Mouse (Mus musculus) thymus, adult 2 months (tissue): Measurements from ENCODE around the gene Cdkl5.

ENCODE experiments used
- CTCF ChIP-seq: fragments of 200-500 bp; IDR thresholded peaks from 2 replicates; pipeline ENCODE4 v1.5.1; 2012; ENCODE audit warnings: mild to moderate bottlenecking, control low read depth, low read length, moderate library complexity, borderline replicate concordance; ENCODE audit not compliant: control insufficient read depth, poor library complexity, insufficient read depth; ENCODE audit errors: extremely low read depth
- POLR2A ChIP-seq: fragments of 200-500 bp; IDR thresholded peaks from 2 replicates; pipeline ENCODE4 v1.6.1; 2012; ENCODE audit warnings: mild to moderate bottlenecking, low read length, control low read depth, moderate library complexity; ENCODE audit not compliant: control insufficient read depth, poor library complexity, insufficient read depth; ENCODE audit errors: extremely low read depth

GRCm38 (mm10) chrX:160995131-160995667, 695 bp upstream of the Cdkl5 start:
- TF ChIP-seq CTCF (no peak), POLR2A (no peak)
